Mouse (Mus musculus): Measurements from ENCODE around the gene Gmeb2.

Gmeb2 gene

DNA sequence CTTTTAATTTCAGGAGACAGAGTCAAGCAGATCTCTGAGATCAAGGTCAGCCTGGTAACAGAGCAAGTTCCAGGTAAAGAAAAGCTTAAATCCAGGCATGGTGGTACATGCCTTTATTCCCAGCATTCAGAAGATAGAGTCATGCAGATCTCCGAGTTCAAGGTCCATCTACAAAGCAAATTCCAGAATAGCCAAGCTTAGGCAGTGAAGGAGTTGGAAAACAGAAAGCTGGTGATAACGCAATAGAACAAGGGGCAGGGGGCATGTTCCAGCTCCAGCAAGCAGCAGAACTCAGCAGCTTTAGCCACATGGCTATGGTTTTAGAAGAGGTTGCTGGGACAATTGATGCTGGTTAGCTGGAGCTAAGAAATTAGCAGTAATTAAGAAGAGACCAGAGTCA lies 62.8 kb downstream of the Gmeb2 start:
- DNase-seq (ENCODE audit: low spot score), result no peak

DNA sequence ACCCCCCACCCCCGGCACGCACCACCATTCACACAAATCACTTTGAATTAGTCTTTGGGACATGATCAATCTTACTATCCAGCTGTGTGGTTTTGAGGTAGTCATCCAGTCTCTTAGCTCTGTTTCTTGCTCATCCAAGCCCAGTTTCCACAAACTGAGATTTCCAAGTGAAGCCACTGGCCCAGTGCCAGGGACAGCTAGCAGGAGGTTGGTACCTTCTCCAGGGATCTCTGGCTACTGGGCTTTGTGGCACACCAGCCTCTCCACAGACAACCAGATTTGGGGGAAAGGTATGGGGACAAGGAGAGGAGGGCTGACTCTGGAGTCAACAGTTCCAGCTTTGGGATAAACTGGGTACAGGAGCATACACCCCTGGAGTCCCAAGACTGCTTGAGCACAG lies 67.5 kb downstream of the Gmeb2 start:
- no peak for DNase-seq (ENCODE audit: low spot score)

DNA sequence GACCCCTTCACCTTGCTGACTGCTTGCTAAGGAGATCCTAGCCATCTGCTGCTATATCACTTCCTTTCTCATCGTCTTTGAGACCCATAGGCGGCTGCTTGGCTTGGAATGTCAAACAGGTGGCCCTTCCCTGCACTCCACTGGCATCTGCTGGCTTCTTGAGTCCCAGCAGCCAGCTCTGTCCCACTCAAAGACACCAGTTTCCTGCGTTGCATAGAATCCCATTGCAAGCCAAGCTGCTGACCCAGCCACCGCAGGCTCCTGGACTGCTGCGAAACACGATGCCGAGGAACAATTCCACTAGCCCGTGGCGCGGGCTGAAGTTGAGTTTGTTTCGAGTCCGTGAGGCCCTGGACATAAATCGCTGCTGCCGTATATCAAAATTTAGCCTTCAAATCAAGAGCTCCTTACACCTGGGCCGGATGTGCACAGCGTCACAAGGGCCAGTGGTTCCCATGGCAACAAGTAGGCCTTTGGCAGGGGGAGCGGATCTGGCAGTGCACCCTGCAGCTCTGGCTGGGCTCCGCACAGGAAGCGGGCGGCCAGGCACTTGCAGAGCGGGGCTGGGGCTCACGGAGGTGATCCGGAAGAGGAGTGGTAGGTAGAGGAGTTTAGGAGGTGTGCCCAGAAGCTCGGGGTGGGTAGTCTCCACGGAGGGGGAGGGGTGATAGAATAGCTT lies 68.2 kb downstream of the Gmeb2 start, which contains the start of gene Fndc11:
Gene Fndc11 (plus strand): TSS at position 476 of the 679 bp plus-strand sequence.
- peak; percentile 69 for DNase-seq (ENCODE audit: low spot score)

DNA sequence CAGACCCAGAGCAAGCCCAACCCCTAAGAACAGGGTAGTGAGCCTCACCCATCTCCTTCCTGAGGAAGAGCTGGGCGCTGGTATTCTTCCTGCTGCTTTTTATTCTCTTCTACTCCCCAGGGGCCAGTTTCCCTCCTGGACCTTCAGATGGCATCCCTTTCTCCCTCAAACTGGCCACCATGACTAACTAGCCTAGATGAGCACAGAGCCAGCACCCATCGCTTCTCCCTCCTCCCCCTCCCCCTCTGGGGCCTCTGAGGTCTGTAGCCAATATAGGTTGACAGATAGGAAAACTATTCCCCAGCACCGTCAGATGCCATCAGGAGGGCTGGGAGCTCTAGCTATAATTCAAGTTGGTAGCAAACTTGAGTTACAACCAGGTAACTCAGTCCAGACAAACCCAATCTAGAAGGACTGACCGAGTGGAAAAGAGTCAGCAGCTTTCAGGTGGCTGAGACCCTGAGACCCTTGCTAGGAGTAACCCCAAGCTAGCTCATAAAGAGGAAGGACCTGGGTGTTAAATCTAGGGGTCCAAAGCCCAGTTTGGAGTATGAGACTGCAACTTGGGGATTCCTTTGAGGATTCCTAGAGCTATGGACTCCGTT lies 68.9 kb downstream of the Gmeb2 start:
- DNase-seq (ENCODE audit: low spot score), result no peak

DNA sequence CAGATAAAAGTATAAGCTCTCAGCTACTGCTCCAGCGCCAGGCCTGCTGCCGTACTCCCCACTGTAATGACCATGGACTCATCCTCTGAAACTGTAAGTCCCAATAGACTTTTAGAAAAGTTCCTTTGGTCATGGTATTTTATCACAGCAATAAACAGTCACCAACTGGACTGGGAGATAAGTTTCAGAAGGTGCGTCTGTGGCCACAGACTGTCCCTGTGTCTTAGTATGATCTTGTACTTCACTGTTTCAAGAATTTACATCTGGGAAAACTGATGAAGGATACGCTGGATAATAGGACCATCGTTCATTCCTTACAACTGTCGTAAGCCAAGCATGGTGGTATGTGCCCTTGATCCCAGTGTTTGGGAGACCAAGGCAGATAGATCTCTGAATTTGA lies 71.8 kb downstream of the Gmeb2 start:
- no peak for DNase-seq (ENCODE audit: low spot score)

DNA sequence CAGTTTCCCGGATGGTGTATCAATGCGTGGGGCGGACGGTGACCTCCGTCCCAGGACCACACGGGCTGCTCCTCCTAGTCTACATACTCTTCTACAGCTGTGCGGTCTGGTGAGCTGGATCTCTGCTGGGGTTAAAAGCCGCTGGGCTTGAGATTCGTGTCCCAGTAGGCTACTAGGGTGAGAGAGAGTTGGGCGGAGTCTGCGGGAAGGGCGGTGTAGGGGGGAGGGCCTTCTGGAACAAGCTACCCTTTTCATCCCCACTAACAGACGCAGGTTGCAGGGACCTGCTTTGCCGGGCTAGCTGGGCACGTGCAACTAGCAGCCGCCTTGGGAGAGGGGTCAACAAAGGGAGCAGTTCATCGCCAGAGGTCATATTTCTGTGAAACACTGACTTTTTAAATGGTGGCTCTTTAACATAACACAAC lies 74.8 kb downstream of the Gmeb2 start, which contains the start of gene Srms:
Gene Srms (minus strand): TSS at position 165 of the 425 bp plus-strand sequence.
- peak; percentile 21 for DNase-seq (ENCODE audit: low spot score)

DNA sequence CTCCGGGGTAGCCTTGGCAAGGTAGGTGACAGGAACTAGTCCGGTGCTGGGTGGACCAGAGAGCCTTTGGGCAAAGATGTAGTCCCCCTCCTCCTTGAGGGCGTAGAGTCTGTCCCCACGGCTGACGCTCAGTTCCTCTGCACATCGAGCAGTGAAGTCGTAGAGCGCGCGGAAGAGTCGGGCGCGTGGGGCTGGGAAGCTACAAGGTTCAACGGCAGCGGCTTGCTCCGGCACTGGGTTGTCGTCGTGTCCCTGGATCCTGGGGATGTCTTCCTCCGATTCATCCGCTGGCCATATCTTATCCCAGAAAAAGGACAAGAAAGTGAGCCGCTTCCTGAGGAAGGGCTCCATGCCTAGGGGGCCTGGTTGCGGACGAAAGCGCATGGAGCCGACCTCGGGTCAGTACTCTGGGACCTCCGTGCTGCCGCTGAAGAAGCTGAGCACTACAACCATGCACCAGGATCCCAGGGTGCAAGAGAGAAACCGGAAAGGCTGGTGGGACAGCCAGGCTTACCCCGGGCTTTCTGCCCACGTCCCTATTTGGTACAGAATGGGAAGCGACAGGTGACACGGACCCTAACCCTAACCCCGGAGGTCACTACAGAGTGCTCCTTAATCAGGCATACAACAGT lies 75.3 kb downstream of the Gmeb2 start:
- no peak for DNase-seq (ENCODE audit: low spot score)

DNA sequence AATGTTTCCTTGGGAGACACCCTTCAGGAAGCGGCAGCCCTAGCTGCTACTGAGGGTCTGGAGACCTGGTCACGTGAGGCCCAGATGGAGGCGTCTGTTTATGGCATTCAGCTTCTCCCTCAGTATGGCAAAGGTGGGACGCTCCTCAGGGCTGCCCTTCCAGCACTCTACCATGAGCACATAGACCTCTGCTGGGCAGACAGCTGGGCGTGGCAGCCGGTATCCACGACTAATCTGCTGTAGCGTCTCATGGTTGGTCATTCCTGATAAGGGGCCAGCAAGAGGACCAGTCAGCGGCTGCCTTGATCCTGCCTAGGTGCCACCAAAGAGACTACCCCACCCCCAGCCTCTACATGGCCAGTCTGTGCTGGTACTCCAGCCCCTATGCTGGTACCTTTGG lies 81.7 kb downstream of the Gmeb2 start:
- DNase-seq (ENCODE audit: low spot score), result no peak

DNA sequence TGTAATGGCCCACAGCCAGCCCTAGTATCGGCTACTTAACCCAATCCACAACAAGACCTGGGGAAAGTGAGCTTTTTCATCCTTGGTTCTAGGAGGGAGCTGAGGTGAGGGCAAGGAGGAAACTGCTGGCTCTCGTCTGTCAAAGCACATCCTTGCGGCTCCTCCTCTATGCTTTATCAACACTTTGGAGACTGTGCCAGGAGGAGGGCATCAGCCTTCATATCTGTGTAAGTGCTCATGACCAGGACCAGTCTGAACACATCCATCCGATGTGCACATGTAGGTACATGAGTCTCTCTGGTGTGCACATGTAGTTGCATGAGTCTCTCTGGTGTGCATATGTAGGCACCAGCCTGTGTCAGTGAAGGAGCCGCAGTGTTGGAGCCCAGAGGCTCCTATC lies 82.2 kb downstream of the Gmeb2 start:
- DNase-seq (ENCODE audit: low spot score), result no peak

DNA sequence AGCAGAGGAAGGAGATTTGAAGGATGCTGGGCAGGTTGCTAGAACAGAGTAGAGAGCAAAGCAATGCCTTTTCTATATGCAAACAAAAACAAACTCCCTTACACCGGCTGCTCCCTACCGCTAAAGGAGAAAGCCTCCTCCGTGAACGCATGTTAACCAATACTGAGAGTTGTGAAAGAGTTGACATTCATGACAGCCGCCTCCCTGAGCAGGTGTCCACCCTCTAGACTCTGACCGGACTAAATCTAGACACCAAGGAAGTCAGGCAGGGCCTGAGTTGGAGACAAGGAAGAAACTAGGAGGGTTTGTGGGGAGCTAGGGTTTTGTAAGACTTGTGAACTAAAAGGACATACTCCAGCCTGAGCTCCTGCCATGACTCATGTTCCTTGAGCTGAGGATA lies 84.9 kb downstream of the Gmeb2 start:
- no peak for DNase-seq (ENCODE audit: low spot score)

DNA sequence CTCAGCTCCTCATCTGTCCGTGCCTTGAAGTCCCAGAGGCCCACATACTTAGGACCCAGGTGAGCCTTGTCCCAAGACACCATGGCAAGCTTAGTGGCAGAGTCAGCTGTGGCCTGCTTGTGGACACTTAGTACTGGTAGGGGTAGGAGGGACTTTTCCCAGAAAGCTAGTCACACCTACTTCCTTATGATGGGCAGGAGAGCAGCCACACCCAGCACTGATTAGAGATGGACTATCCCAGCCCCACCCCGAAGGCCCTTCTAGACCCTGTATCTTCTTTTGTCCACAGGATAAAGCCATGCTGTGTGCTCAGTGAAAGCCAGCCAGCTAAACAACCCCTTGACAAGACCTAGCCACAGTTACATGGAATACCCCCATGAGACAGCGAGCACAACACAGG lies 85.4 kb downstream of the Gmeb2 start, which contains the start of gene Ptk6:
Gene Ptk6 (minus strand): TSS at position 368 of the 400 bp plus-strand sequence.
- DNase-seq (ENCODE audit: low spot score), result no peak

DNA sequence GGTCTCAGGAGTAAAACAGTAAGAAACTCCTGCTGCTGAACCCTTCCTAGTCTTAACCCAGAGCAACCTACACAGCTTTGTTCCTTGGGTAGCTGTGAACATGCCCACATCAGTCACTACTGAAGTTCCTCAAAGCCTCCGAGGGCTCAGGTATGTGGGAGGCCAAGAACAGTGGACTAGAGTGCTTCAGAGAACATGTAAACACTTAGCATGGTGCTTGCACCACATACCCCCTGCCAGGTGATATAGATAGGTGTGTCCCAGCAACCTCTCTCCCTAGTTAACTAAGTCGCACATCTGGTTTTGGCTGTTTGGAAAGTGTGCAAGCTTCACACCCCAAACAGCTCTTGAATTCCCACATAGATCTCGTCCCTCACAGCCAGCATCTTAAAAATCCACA lies 86.2 kb downstream of the Gmeb2 start:
- no peak for DNase-seq (ENCODE audit: low spot score)

All from retina, embryonic 14.5 days (tissue).